Mouse (Mus musculus): ENCODE measurements around the gene Usp37. TPM values are rescaled to one million over a fixed set of nuclear protein-coding genes. Genes with fewer than 3 reads are reported as not detected.
"Not testable (repeated sequence)": the region's sequence is repeated elsewhere in the genome, so short reads cannot be mapped to it uniquely, and the experiment has no call there.

Gene Usp37
- 10 to 100 TPM; 22.1 to 31.4 (median 24.3) TPM for total RNA-seq (2022)

- DNase-seq (ENCODE audit: low spot score in 2 of 2): no peak
Measured at GRCm38 (mm10) chr1:74544184-74544583, at the start of gene Usp37. Gene Usp37 (minus strand): TSS chr1:74544284.

- DNase-seq (ENCODE audit: low spot score in 2 of 2): peak; percentile 98 to 99
Measured at GRCm38 (mm10) chr1:74587773-74588445, 43.8 kb upstream of the Usp37 start, which contains the start of the genes Zfp142 and Bcs1l. Gene Zfp142 (minus strand): TSS chr1:74588246. Gene Bcs1l (plus strand): TSS chr1:74588289.

- DNase-seq (ENCODE audit: low spot score in 2 of 2): no peak
Measured at GRCm38 (mm10) chr1:74587233-74587772, 43.2 kb upstream of the Usp37 start.

- no peak for DNase-seq (ENCODE audit: low spot score in 2 of 2)
Measured at GRCm38 (mm10) chr1:74584616-74585398, 40.7 kb upstream of the Usp37 start.

- DNase-seq (ENCODE audit: low spot score in 2 of 2): no peak
Measured at GRCm38 (mm10) chr1:74582621-74583020, 38.5 kb upstream of the Usp37 start.

GRCm38 (mm10) chr1:74569739-74570719 is 25.9 kb upstream of the Usp37 start:
- DNase-seq (ENCODE audit: low spot score in 2 of 2): no peak

GRCm38 (mm10) chr1:74565834-74566233 is 21.8 kb upstream of the Usp37 start:
- DNase-seq (ENCODE audit: low spot score in 2 of 2): no peak

GRCm38 (mm10) chr1:74559061-74559460 is 15.0 kb upstream of the Usp37 start:
- DNase-seq (ENCODE audit: low spot score in 2 of 2): no peak

GRCm38 (mm10) chr1:74542451-74542961 is 1.6 kb downstream of the Usp37 start, which contains the start of gene Plcd4:
Gene Plcd4 (plus strand): TSS chr1:74542888.
- peak; percentile 29 to 41 for DNase-seq (ENCODE audit: low spot score in 2 of 2)

GRCm38 (mm10) chr1:74538650-74539049 is 5.4 kb downstream of the Usp37 start:
- peak; percentile 60 to 61 for DNase-seq (ENCODE audit: low spot score in 2 of 2)

GRCm38 (mm10) chr1:74528589-74528988 is 15.5 kb downstream of the Usp37 start:
- no peak for DNase-seq (ENCODE audit: low spot score in 2 of 2)

- DNase-seq (ENCODE audit: low spot score in 2 of 2): no peak
Measured at GRCm38 (mm10) chr1:74524746-74525145, 19.3 kb downstream of the Usp37 start.

GRCm38 (mm10) chr1:74519875-74520274 is 24.2 kb downstream of the Usp37 start:
- no peak for DNase-seq (ENCODE audit: low spot score in 2 of 2)

GRCm38 (mm10) chr1:74512999-74513398 is 31.1 kb downstream of the Usp37 start:
- DNase-seq (ENCODE audit: low spot score in 2 of 2): not testable (repeated sequence)

- DNase-seq (ENCODE audit: low spot score in 2 of 2): no peak
Measured at GRCm38 (mm10) chr1:74511306-74511705, 32.8 kb downstream of the Usp37 start.

GRCm38 (mm10) chr1:74507780-74508179 is 36.3 kb downstream of the Usp37 start:
- no peak for DNase-seq (ENCODE audit: low spot score in 2 of 2)

- DNase-seq (ENCODE audit: low spot score in 2 of 2): peak; percentile 11 to 19
Measured at GRCm38 (mm10) chr1:74506471-74506881, 37.6 kb downstream of the Usp37 start.

- peak; percentile 100 for DNase-seq (ENCODE audit: low spot score in 2 of 2)
Measured at GRCm38 (mm10) chr1:74505721-74506464, 38.2 kb downstream of the Usp37 start, which contains the start of gene Cnot9. Gene Cnot9 (plus strand): TSS chr1:74506058.

- no peak for DNase-seq (ENCODE audit: low spot score in 2 of 2)
Measured at GRCm38 (mm10) chr1:74505393-74505720, 38.7 kb downstream of the Usp37 start.

GRCm38 (mm10) chr1:74501106-74501505 is 43.0 kb downstream of the Usp37 start:
- no peak for DNase-seq (ENCODE audit: low spot score in 2 of 2)
